Mouse (Mus musculus): ENCODE measurements around the gene Pnpla5.
"Not testable (repeated sequence)": the region's sequence is repeated elsewhere in the genome, so short reads cannot be mapped to it uniquely, and the experiment has no call there.

The Pnpla5 gene

DNA sequence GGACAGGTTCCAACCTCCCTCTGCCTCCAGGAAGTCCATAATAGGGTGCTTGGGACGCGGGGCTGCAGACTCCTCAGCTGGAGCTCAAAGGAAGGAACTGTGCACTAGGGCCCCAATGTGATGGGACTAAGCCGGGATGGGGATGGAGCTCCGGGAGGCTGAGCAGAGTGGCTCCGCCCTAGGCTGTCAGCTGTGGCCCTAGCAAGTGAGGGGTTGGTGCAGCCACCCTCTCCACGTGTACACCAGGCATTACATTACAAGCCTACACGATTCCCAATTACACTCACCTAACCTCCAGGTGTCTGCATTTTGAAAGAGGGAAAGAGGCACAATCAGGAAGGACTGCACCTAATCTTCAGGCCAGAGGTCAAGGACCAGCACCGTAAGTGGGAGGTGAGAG, at the start of gene Pnpla5:
Gene Pnpla5, minus strand, starts transcription at position 101 of the 400 bp plus-strand sequence.
- no peak for DNase-seq (ENCODE audit: low spot score)

DNA sequence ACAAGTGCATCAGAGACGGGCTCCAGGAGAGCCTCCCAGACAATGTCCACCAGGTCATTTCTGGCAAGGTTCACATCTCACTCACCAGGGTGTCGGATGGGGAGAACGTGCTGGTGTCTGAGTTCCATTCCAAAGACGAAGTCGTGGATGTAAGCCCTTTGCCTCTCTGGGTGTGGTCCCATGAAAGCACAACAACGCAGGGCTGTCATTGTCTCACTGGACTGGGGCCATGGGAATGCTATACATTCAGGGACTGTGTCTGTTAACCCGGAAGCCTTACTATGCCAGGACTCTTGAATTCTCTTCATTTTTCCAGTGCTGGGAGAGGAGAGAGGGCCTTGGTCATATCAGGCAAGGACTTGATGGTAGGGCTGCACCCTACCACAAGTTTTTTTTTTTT, 48.2 kb upstream of the Pnpla5 start:
- DNase-seq (ENCODE audit: low spot score) = no peak

DNA sequence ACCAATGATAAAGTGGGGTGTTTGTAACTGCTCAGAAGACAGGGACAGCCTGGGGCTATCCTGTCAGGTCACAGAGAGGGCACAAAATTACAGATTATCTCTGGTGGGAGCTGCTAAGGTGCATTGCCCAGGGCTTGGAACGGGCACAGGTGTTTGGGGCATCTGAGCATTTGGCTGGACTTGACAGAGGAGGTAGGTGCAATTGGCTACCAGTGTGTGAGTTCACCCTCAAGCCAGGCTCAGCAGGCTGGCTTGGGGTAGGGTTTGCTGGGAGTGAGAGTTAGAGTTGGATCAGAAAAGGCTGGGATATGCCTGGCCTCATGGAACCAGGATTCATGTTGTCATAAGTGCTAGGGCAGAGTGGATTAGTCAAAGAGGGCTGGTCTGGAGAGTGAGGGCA, 46.5 kb upstream of the Pnpla5 start:
- no peak for DNase-seq (ENCODE audit: low spot score)

DNA sequence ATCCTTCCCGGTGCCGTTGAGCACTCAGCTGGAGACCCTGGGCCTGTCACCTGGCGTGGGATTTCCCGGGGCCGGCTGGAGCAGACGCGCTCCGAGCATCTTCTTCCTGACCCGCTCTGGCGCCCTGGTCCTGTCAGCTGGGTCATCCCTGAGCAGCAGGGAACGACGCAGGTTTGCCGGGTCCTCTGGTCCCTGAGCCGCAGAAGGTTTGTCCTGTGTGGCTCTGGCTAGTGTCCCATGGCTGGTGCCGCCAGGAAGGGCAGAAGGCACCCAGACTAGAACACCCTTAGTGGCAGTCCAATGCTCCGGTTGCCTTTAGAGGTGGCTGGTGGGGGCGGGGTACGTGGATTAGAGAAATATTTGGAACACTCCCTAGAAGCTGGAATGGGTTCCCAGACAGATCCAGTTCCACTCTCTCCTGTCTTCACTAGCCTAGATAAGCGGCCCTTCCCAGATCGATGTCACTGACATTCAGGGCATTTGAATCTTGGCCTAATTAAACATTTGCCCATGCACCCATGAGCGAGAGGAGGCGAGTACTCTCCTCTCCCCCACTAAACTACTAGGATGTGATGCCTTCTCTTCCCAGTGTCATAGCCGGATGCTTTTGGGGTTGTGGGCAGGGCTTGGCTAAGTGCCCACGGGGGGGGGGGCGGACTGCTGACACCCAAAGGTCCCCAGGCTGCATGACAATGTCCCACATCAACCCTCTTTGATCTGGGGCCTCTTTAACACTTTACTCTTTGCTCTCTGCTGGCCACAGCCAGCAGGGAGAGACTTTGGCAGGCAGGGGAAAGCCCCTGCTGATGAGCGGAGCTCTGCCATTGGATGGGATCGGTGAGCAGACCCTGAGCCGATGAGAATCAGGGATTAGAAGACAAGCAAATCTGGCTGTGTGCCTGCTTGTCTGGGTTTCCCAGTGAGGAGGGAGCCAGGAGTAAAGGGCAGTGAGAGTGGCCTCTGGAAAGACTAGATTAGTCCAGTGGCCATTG, 45.5 kb upstream of the Pnpla5 start:
- DNase-seq (ENCODE audit: low spot score) = peak; percentile 38

DNA sequence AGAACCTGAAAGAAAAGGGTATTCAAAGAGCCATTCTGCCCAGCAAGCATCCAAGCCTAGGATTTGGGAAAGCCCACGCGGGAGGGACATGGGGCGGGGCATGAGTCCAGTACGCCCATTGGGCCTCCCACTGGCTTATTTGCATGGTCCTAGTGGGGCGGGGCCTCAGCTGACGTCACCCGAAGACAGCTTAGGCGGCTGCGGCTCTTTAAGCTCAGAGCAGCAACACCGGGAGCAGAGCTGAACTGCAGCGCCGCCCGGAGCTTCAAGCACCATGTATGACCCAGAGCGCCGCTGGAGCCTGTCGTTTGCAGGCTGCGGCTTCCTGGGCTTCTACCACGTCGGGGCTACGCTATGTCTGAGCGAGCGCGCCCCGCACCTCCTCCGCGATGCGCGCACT, 44.6 kb upstream of the Pnpla5 start, which contains the start of gene Pnpla3:
Gene Pnpla3, plus strand, starts transcription at position 238 of the 400 bp plus-strand sequence.
- peak; percentile 97 for DNase-seq (ENCODE audit: low spot score)

DNA sequence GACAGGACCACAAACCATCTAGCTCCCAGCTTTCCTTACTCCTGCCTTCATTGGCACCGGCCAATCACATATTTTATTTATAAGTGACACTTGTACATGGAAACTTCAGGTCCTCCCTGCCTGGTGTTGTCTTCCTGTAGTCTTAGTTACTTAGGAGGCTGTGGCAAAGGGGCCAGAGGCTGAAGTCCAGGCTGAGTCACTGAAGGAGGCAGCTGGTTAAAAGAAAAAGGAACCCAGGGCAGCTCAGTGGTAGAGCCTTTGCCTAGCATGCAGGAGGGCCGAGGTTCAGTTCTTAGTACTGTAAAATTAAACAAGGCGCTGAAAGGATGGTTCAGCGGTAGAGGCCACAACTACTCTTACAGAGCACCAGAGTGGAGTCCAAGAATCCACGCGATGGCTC, 43.8 kb upstream of the Pnpla5 start:
- DNase-seq (ENCODE audit: low spot score) = no peak

DNA sequence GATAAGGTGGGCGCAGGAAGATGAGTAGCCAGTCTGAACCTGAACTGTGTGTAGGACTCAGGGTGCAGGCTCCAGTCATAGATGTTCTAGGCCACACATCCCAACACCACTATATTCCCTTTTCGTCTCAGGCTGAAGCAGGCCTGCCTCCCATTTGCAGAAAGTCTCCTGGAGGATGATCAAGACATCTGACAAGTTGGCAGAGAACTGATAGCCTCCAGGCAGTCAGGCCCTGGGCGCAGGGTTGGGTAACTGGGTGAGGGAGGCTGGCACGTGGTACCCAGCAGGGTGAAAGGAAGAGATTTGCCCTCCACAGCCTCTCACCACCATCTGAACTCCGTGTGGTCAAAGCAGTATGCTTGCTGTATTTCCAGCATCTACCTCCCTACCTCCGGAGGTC, 38.9 kb upstream of the Pnpla5 start:
- no peak for DNase-seq (ENCODE audit: low spot score)

DNA sequence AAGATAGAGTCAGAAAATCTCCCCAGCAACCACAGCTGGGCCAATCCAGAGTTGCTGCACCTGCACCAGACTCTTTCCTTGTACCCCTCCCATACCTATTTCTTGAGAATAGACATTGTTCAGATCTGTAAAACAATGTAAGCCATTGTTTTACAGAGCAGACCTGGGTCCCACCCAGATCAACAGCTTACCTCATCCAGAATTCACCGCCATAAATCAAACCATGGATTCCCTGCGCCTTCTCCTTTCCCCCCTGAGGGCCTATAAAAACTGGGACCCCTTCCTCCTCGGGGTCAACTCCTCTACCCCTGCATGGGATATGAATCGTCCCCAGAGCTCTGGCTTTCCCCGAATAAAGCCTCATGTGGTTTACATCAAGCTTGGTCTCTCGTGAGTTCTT, 34.6 kb upstream of the Pnpla5 start:
- DNase-seq (ENCODE audit: low spot score) = not testable (repeated sequence)

DNA sequence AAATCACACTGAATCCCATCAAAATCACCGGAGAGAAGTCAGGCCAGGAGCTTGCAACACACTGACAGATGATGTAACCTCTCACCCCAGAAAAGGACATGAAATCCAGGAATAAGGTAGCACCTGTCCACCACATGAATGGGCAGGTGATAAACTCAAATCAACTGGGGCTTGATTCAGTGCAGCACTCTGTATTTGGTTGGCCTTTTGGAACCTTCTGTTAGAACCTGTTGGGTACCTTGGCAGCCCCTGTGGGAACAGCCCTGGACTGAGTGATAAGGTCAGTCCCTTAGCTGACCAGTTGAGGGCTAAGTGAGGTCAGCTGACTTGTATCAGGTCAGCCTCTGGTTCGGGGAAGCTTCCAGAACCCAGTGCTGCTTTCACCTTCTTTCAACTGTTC, 33.2 kb upstream of the Pnpla5 start:
- DNase-seq (ENCODE audit: low spot score) = no peak

DNA sequence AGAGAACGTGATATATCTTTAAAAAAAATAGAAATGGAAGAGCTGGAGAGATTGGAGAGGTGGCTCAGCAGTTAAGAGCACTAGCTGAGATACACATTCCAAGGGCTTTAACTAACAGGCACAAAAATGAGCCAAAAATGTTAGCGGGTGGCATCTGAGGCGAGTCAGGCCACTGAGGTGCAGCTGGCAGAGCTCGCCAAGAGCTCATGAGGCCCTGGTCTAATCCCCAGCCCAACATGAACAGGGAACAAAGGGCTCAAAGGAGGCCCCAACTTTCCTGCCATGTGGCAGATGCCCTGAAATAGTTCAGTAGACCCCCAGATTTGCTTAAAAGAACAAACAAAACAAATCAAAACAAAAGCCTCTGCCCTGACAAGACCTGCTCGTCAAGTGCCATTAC, 18.0 kb upstream of the Pnpla5 start:
- no peak for DNase-seq (ENCODE audit: low spot score)

DNA sequence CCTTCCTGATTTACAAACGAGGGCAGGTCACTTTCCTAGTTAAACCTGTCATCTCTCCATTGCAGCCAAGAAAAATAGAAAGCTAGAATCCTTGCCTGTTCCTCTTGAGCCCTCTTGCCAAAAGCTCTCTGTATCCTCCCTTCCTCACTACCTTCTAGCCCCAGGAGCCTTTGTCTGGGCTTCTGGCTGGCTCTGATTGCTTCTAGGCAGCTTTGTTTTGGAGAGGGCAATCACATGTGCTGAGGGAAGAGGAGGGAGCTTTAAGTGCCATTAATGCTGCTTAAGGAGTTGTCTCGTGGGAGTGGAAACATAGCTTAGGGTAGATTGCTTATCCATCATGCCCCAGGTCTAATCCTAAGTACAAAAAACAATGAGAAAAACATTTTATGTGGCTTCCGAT, 17.1 kb upstream of the Pnpla5 start:
- DNase-seq (ENCODE audit: low spot score) = no peak

DNA sequence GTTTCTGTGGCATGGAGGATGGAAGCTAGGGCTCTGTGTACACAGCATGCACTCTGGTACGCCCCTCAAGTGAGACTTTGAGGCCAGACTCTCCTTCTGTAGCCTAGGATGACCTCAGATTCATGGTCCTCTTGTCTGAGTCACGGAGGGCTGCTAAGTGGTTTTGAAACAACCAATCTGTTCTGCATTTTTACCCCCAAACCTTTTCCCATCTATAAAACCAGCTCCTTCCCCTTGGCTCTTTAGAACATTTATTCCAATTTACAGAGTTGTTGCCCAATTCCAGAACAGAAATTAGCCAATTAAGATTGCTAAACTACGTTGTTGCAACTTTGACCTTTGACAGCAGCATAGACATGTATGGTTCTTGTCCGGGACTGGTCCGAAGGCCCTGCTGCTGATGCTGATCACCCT, 16.6 kb upstream of the Pnpla5 start:
- DNase-seq (ENCODE audit: low spot score) = no peak

DNA sequence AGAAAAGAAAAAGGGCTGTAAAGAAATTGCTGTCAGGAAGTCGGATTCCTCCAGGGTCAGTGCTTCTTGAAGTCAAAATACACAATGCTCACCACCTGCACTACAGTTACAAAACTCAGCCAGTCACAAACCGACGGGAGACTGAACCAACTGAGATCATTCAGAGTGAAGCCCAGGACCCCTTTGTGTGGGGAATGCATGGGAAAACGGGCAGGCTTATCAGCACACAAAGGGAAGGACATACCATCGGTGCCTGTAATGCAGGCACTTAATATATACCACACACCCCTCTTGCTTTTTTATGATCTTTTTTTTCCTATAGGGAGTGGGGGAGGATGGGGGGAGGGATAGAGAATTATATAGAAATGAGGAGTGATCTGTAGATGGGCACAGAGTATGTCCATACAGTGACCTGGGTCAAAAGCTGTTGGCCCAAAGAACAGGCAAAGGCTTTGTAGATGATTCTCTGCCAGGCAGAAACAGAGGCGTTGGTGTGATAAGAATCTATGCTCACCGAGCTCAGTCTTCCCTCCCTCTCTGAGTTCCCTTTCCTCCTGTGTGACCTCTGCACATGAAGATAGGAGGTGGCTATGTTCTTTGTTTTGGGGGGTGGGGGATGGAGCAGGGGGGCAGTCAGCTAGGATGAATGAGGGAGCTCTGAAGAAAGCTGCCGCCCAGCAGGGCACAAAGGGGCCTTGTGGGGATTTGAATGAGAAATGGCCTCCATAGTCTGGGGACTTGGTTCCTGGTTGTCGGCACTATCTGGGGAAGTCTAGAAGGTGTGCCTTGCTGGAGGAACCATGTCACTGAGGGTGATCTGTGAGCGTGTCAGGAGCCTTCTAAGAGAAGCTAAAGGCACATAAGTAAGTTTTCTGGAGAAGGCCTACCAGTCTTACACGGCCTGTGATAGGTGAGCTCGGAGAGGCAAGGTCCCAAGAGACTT, 13.8 kb upstream of the Pnpla5 start:
- no peak for DNase-seq (ENCODE audit: low spot score)

DNA sequence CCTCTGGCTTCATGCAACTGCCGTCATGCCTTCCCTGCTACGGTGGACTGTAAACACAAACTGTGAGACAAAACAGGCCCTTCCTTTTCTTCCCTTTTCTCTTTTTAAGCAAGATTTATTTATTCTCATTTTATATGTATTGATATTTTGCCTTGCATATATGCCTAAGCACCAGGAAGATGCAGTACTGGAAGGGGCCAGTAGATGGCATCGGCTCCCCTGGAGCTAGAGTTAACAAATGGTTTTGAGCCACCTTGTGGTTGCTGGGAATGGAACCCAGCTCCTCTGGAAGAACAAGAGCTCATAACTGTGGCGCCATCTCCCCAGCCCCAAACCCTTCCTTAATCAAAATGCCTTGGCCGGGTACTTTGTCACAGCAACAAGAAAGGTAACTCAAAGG, 12.5 kb upstream of the Pnpla5 start:
- DNase-seq (ENCODE audit: low spot score) = no peak

DNA sequence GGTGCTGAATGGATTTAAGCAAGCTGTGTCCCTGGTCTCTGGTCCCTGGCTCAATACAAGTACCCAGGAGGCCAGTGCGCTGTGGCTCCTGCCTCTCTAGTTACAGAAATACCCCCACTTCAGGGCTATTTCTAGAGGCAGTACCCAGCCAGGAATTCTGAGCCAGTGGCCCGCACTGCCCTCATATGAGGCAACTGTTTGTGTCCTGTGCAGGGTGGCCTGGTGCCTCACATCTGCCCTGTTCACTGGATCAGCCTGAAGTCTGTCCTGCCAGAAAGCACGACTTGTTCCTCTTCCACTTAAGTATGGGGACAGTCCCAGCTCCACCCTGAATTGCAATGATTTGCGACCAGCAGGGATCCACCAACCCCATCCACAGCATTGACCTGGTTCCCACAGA, 10.5 kb upstream of the Pnpla5 start:
- DNase-seq (ENCODE audit: low spot score) = no peak

DNA sequence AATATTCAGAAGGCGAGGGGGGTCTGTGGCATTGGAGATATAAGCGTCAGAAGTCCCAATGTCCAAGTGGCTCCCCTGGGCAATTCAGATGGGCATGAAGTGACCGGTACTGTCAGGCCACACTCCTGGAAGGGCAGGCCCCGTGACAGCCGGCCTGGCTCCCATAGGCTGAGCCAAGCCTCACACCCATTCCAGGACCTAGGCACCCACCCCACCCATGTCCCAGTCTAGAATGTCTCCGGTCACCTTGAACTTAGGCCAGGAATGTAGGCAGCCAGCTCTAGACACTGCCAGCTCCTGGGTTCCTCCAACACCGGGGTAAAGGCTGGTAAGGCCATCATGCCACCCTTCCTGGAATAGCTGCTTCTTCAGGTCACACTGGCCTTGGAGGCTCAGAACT, 9.0 kb upstream of the Pnpla5 start:
- DNase-seq (ENCODE audit: low spot score) = no peak

DNA sequence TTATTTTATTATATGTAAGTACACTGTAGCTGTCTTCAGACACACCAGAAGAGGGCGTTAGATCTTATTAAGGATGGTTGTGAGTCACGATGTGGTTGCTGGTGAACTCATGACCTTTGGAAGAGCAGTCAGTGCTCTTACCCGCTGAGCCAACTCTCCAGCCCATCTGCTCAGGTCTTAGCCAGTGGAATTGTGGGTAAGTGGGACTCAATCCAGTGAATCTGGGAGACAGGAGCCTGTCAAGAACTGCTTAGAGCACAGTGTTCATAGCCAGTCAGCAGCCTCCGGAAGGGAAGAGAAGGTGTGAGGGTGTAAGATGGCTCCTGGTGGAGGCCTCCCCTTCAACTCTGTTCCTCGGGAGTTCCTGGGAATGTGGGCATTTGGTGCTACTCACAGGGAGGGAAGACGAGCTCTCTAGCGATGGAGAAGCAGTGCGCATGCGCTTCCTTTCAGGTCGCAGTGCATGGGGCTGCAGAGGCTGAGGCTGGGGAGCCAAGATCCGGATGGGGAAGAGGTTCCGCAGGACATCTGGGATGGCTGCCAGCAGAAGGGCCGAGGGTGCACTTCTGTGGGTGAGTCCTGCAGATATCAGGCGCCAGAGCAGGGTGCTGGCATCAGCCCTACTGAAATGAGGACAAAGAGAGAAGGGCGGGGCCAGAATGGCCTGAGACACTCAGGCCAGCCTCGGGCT, 8.3 kb upstream of the Pnpla5 start:
- DNase-seq (ENCODE audit: low spot score) = no peak

DNA sequence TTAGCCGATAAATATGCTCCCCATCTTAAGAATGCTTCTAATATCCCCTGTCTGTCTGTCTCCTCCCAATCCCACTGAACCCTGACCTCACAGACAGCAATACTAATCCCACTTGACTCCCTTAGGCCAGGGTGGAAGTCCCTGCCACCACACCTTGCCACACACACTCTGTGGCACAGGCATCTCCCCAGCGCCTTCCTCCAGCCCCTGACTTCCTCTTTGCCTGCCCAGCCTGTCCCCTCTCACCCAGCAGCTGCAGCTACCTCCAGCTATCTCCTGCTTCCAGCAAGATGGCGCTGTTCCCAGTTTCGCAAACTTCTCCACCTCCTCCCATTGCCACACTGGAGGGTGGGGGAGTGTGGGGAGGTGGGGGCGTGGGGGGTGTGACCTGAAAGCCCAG, 3.9 kb upstream of the Pnpla5 start:
- DNase-seq (ENCODE audit: low spot score) = no peak

DNA sequence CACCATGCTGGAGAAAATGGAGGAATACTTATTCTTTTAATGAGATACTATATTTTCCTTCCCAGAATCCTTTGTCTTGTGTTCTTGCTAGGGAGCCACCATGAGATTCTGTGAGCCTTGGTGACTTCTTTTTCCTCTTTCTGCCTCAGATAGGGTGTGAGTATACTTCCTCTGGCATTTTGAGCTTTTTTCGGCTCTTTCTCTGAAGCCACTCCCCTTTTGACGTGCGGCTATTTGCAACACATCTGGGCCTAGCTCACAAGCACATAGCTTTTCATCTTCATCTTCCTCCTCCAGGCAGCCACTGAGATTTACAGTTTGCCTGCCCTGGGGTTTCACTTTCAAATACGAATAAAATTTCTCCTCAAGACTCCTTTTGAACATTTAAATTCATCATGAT, 3.5 kb upstream of the Pnpla5 start:
- no peak for DNase-seq (ENCODE audit: low spot score)

DNA sequence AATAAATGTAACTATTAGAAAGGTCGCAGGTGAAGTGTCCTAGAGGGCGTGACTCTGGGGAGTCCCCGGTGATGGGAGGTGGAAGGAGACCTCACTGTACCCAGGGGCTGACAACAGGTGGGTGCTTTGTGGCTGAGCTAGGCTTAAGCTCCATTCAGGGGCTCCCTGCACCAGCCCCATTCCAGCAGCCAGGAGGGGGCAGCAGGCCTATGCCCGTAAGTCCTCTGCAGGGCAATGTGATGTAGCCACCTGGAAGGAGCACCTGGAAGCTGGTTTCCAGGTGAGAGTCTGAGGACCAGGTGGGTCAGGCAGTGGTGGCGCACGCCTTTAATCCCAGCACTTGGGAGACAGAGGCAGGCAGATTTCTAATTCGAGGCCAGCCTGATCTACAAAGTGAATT, 1.1 kb upstream of the Pnpla5 start:
- no peak for DNase-seq (ENCODE audit: low spot score)

DNA sequence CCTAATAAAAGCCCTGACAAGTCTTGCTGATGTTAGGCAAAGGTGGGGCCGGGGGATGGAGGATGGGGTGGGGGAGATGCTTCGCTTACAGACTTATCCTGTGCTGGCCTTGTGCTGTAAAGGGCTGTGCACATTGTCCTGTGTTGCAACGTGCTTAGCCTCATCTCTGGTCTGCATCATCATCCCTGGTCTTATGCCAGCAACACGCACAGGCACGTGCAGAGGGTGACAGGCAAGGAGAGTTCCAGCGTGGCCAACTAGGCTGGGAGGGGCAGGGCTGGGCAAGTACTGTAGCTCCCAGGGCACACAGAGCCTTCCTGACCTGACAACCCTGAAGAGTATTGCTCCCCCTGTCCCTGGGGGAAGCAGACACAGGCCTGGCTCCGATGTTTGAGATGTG, 1.9 kb downstream of the Pnpla5 start:
- no peak for DNase-seq (ENCODE audit: low spot score)

DNA sequence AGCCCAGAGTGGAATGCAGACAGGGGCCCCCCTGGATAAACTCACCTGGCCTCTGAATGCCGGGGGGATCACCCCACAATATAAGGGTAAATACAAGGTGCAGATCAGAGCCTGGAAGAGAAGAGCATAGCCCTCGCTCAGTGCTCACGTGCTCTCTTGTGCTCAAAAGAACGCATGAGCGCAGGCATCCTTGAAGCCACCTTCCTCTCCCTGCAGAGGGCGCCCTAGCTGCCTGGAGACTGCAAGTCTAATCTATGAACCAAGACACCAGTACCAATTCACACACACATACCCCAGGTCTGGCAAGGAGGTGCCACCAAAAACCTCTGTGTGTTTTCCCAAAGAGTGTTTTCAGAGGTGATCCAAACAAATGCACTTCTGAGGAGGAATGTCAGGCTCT, 2.4 kb downstream of the Pnpla5 start:
- peak; percentile 36 for DNase-seq (ENCODE audit: low spot score)
